Mouse (Mus musculus) small intestine, adult 10 weeks (tissue): Measurements from ENCODE around the gene Vmn2r19. TPM values are rescaled to one million over a fixed set of nuclear protein-coding genes. Genes with fewer than 3 reads are reported as not detected.

Experiments used
- polyA plus RNA-seq: library from polyadenylated mRNA; stranded (reverse); fragments of 350-450 nt; fragmentation: Illumina TruSeq; extraction: RNeasy Lipid Tissue Mini Kit (QIAGEN cat#74804); gene quantifications from one replicate; pipeline ENCODE4 v1.2.3, GENCODE M21; 2014; ENCODE audit warnings: low replicate concordance

Gene Vmn2r19
- not detected for polyA plus RNA-seq

GRCm38 (mm10) chr6:123308033-123308432 is at the start of gene Vmn2r19:
Gene Vmn2r19, plus strand, starts transcription at chr6:123308333.

GRCm38 (mm10) chr6:123261555-123262161 is 46.5 kb upstream of the Vmn2r19 start, which contains the start of gene Clec4d:
Gene Clec4d, plus strand, starts transcription at chr6:123262111.

GRCm38 (mm10) chr6:123289753-123290152 is 18.4 kb upstream of the Vmn2r19 start, which contains the start of gene Clec4e:
Gene Clec4e, minus strand, starts transcription at chr6:123289870.

Other genes starting within 250 kb of the Vmn2r19 start
- 30.1 TPM for gene Clec4a2, start 201.9 kb upstream of the Vmn2r19 start, polyA plus RNA-seq
- gene Clec4b2, start 135.4 kb upstream of the Vmn2r19 start, polyA plus RNA-seq, result 3.4 TPM
- 29.2 TPM for gene Clec4n, start 78.5 kb upstream of the Vmn2r19 start, polyA plus RNA-seq
- not detected for gene Clec4d, start 46.2 kb upstream of the Vmn2r19 start, polyA plus RNA-seq
- not detected for gene Clec4e, start 18.5 kb upstream of the Vmn2r19 start, polyA plus RNA-seq
- not detected for gene Vmn2r20, start 109.8 kb downstream of the Vmn2r19 start, polyA plus RNA-seq
- not detected for gene Vmn2r21, start 225.1 kb downstream of the Vmn2r19 start, polyA plus RNA-seq